Mouse (Mus musculus): ENCODE measurements around the gene Zfp512b. TPM values are rescaled to one million over a fixed set of nuclear protein-coding genes. Genes with fewer than 3 reads are reported as not detected.

The Zfp512b gene
- 100 to 1,000 TPM; 139 to 152 TPM for total RNA-seq (2021)

DNA sequence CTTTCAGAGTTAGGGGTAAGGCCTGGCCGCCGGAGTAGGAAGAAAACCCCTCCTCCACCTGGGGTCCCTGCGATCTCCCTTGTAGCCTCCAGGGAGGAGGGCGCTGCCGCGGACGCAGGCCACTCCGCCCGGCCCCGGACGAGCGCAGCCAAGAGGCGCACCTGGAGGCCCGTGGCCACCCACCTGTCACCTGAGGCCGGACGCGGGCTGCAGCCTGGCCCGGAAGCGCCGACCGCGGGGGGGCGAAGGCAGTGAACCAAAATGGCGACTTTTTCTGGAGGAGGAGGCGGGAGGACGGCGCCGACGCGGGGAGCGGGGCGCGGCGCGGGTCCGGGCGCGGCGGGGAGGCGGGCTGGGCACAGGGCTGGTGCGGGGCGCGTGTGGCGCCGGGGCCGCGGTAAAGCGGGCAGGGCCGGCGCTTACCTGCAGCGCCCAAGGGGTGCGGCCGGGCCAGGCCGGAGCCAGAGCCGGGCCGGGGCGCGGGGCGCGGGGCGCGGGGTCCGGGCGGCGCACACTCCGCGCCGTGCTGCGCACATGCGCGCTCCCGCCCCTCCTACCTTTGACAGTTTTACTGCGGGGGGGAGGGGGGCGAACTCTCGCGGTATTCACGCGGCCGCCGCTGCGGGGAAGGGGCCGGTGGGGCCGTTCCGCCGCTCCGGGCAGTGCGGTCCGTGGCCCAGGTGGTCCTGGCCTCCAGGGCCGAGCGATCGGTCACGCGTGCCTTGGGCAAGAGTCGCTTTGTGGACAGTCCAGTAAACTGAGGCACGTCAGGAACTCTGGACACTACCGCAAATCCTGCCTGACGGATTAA is at the start of gene Zfp512b:
Gene Zfp512b, minus strand, starts transcription at position 573 of the 811 bp plus-strand sequence.
- peak in 1 of 2 experiments; percentile 87 for DNase-seq (ENCODE audit: extremely low spot score in 1 of 2, low spot score in 2 of 2)
- intact Hi-C loops (cut with DNase I) = no loop called here

DNA sequence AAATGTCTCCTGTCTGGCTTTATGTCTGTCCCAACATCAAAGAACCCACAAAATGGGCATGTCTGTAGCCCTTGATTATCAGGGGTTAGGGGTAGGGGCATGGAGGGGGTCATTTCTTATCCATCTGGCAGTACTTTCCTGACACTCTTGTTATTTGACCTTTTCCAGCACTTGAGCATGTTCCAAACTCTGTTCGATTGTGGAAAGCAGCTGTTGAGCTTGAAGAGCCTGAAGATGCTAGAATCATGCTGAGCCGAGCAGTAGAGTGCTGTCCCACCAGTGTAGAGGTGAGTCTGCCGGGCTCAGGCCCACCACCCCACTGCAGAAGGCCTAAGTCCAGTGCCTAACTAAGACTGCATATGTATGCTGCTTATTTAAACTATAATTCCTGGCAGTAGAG is 43.3 kb upstream of the Zfp512b start:
- DNase-seq (ENCODE audit: extremely low spot score in 1 of 2, low spot score in 2 of 2) = no peak
- intact Hi-C loops (cut with DNase I) = no loop called here

GRCm38 (mm10) chr2:181632624-181633023 is 40.0 kb upstream of the Zfp512b start:
- DNase-seq (ENCODE audit: extremely low spot score in 1 of 2, low spot score in 2 of 2) = no peak
- intact Hi-C loops (cut with DNase I) = no loop called here

- intact Hi-C loops (cut with DNase I) = no loop called here
- DNase-seq (ENCODE audit: extremely low spot score in 1 of 2, low spot score in 2 of 2) = no peak
Measured at GRCm38 (mm10) chr2:181628471-181628870, 35.9 kb upstream of the Zfp512b start.

DNA sequence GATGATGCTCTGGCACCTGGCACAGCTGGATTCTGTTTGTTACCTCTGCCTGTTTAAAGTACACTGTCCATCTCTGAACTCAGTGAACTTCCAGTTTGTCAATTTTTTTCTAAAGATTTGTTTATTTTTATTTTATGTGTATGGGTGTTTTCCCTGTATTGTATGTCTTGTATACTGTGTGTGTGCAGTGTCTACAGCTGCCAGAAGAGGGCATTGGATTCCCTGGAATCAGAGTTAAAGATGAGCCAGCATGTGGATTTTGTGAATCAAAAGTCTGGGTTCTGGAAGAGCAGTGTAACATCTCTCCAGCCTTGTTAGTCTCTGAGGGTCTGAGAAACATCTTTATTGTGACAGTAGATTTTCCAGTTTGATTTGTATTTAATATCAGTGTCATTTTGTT is 30.8 kb upstream of the Zfp512b start:
- peak; percentile 11 to 28 for DNase-seq (ENCODE audit: extremely low spot score in 1 of 2, low spot score in 2 of 2)
- intact Hi-C loops (cut with DNase I) = loop anchor here (5.0 kb wide), 1 partner anchor 34 kb away; the partner anchor contains the start of gene Gm29797

- no peak for DNase-seq (ENCODE audit: extremely low spot score in 1 of 2, low spot score in 2 of 2)
- intact Hi-C loops (cut with DNase I) = no loop called here
Measured at GRCm38 (mm10) chr2:181618761-181619495, 26.3 kb upstream of the Zfp512b start.

DNA sequence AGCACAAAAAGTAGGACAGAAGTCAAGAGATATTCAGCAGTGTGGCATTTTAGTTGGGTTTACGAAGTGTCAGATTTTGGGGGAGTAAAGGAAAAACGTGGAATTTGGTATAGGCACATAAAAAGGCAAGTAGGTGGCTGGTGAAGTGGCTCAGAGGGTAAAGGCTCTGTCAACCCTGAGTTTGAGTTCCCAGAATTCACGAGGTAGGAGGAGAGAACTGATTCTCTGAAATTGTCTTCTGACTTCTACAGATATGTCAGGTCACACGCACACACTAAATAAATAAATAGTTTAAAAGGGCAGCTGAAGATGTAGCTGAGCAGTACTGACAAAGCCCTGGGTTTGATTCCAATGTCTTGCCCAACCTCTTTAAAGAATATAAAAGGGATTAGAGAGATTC is 9.8 kb upstream of the Zfp512b start:
- no peak for DNase-seq (ENCODE audit: extremely low spot score in 1 of 2, low spot score in 2 of 2)
- intact Hi-C loops (cut with DNase I) = no loop called here

DNA sequence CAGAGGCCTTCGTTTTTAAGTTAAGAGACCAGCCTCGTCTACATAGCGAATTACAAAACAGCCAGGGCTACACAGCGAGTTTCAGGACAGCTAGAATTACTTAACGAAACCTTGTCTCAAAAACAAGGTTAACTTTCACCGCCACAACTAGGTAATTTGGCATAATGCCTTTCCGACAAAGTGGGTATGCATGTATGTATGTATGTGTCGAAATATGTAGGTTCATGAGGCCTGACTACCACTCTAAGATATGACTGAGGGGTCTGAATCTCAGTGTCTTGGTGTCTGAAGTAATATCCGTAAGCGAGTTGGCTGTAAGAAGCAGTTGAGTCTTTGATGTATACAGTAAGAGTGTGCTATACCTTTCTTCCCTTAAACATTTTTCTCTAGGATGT is 9.1 kb upstream of the Zfp512b start:
- intact Hi-C loops (cut with DNase I) = no loop called here
- no peak for DNase-seq (ENCODE audit: extremely low spot score in 1 of 2, low spot score in 2 of 2)

DNA sequence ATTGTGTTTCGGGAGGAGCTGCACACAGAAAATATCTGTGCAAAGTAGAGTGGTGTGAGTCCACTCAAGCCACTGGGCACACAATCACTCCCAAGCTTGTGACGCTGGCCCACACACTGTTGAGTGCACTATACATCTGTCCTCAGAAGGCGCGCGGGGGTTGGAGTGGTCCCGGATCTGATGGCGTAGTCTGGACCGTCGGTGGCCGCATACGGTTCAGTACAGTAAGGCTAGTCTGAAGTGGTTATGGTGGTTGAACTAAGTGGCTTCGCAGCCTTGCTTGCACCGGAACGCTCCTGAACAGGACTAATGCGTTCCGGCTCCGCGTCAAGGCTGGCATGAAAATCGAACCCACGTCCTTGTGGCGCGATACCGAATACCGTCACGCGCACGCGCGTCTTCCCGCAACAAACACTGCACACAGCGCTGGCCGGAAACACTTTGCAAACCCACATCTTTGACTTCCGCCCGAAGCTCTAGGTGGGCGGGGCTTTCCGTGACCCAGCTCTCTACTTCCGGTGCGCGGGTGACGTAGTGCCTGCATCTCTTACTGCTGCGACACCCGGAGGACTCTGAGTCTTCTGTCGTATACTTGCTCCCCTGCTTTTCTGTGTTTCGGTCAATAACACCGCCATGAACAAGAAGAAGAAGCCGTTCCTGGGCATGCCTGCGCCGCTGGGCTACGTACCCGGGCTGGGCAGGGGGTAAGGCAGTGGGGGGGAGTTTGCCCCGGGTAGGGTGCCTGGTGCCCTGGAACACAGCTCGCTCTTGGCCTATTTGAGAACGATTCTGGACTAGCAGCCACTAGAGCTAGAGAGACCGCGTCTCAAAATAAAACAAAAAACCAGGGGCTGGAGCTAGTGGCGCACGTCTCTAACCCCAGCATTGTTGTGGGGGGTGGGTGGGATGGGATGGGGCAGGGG is 8.5 kb upstream of the Zfp512b start:
- intact Hi-C loops (cut with DNase I) = no loop called here

DNA sequence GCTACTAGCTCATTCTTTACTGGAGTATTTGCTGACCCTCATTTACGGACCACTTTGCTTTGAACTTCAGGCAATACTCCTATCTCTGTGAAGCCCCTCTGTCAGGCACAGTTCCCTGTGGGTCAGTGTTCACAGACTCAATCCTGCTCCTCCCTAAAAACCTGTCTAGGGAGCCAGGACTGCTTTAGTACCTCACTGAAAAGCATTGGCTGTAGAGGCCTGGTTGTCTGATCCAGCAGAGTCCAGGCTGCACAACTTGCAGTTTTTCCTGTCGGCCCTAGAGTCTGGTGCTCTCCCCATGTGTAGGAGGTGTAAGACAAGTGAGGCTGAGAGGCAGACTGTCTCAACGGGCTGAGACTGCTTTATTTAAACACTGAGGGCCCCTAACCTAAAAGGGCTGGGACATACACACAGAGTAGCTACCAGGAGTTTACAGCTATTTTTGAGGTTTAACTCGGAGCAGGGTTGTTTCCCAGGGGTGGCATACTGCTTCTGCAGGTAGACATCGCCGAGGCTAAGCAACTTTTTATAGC is 7.7 kb upstream of the Zfp512b start:
- DNase-seq (ENCODE audit: extremely low spot score in 1 of 2, low spot score in 2 of 2) = no peak
- intact Hi-C loops (cut with DNase I) = no loop called here

More for the DNA sequence above, 8.5 kb upstream of the Zfp512b start:
- peak; percentile 97 to 98 for DNase-seq (ENCODE audit: extremely low spot score in 1 of 2, low spot score in 2 of 2)

GRCm38 (mm10) chr2:181598454-181599351 is 6.1 kb upstream of the Zfp512b start, which contains the start of gene Samd10:
Samd10 (minus strand) TSS chr2:181599212.
- DNase-seq (ENCODE audit: extremely low spot score in 1 of 2, low spot score in 2 of 2) = peak in 1 of 2 experiments; percentile 77
- intact Hi-C loops (cut with DNase I) = no loop called here

DNA sequence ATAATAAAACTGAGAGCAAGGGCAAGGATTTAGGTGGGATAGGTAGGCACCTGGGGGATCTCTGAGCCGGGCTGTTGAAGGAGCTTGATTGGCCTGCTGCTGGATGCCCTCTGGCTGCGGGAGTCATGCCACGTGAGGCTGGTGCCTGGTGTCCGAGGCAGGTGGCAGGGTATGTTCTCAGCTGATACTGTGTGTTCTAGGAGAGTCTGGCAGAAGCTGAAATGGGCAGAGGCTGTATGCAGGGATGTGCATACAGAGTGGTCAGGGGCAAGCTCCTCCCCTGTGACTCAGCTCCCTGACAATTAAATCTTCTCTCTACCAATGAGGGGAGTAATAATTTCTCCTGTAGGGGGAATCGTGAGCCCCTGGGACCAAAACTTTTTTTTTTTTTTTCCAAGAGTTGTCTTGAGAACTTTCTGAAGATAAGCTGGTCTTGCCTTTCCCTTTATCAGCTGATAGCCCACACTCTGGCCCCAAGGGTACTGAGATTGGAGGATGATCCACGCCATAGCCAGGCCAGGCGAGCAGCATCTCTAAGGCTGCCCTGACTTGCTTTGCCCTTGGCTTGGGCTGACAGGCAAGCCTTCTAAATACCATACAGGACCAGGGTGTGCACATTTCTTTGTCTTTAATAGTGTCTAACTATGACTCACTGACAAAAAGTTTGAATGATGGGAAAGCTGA is 4.9 kb upstream of the Zfp512b start:
- no peak for DNase-seq (ENCODE audit: extremely low spot score in 1 of 2, low spot score in 2 of 2)
- intact Hi-C loops (cut with DNase I) = no loop called here

GRCm38 (mm10) chr2:181596221-181596960 is 3.8 kb upstream of the Zfp512b start:
- intact Hi-C loops (cut with DNase I) = no loop called here
- no peak for DNase-seq (ENCODE audit: extremely low spot score in 1 of 2, low spot score in 2 of 2)

GRCm38 (mm10) chr2:181594946-181595696 is 2.5 kb upstream of the Zfp512b start:
- intact Hi-C loops (cut with DNase I) = no loop called here
- DNase-seq (ENCODE audit: extremely low spot score in 1 of 2, low spot score in 2 of 2) = peak in 1 of 2 experiments; percentile 45

DNA sequence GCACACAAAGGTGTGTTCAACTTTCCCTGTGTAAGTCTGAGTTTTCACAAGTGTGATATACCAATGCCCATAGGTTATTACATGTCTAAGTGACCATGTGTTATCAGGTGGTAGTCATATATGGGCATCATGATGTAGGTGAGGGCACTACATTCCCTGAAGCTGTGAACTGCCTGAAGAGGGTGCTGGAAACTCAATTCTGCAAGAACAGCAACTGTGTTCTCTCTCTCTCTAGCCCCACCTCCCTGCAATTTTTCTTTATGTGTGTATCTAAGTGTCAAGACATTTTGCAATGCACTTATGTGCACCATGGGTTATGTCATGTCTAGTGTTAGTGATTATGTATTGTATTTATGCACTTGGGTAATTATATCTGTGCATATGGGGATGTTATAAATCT is 1.3 kb upstream of the Zfp512b start:
- intact Hi-C loops (cut with DNase I) = no loop called here
- DNase-seq (ENCODE audit: extremely low spot score in 1 of 2, low spot score in 2 of 2) = no peak

GRCm38 (mm10) chr2:181593042-181593421 is 429 bp upstream of the Zfp512b start:
- intact Hi-C loops (cut with DNase I) = no loop called here
- no peak for DNase-seq (ENCODE audit: extremely low spot score in 1 of 2, low spot score in 2 of 2)

Measured in left cerebral cortex, postnatal 10 days (tissue).